Mouse (Mus musculus) erythroblast, embryonic 14.5 days (primary cell): ENCODE measurements around the gene Nexn. TPM values are rescaled to one million over a fixed set of nuclear protein-coding genes. Genes with fewer than 3 reads are reported as not detected.

Source experiments
- H3K27me3 ChIP-seq: 2 replicates; pipeline ENCODE4 v1.6.1; 2012; ENCODE audit warnings: inconsistent platforms; ENCODE audit not compliant: control insufficient read depth
- H3K36me3 ChIP-seq: 2 replicates; pipeline ENCODE4 v1.6.1; 2012; ENCODE audit warnings: mild to moderate bottlenecking, inconsistent platforms; ENCODE audit not compliant: control insufficient read depth
- H3K4me1 ChIP-seq: 2 replicates; pipeline ENCODE4 v1.6.1; 2012; ENCODE audit warnings: inconsistent platforms; ENCODE audit not compliant: control insufficient read depth
- H3K4me3 ChIP-seq: replicated peaks from 2 replicates; pipeline ENCODE3; 2012; ENCODE audit warnings: moderate library complexity, mild to moderate bottlenecking, inconsistent platforms
- H3K9me3 ChIP-seq: 2 replicates; pipeline ENCODE4 v1.6.1; 2012; ENCODE audit warnings: low read length, inconsistent platforms, mixed read lengths; ENCODE audit not compliant: control insufficient read depth
- GATA1 ChIP-seq: IDR thresholded peaks from 2 replicates; pipeline ENCODE4 v1.6.1; 2012; ENCODE audit warnings: low read length, inconsistent platforms, mixed read lengths
- TAL1 ChIP-seq: IDR thresholded peaks from 3 replicates; pipeline ENCODE4 v1.6.1; 2012; ENCODE audit warnings: low read length, inconsistent platforms, mixed read lengths
- polyA plus RNA-seq: library from polyadenylated mRNA; stranded (reverse); fragments of >175 nt; gene quantifications from 2 replicates; pipeline ENCODE4 v1.2.3, GENCODE M21; 2012

Gene Nexn
- polyA plus RNA-seq, 1 experiment: not detected

- Histone ChIP-seq H3K4me3 (no peak overlapping the region), H3K27me3 (peaks cover 2% of the 10 kb centered on the region; the same call in 1 of the 2 replicates), H3K9me3 (peaks cover 1% of the 10 kb centered on the region; the same call in 1 of the 2 replicates), H3K36me3 (no peaks in the 10 kb centered on the region), H3K4me1 (no peaks in the 10 kb centered on the region)
- TF ChIP-seq GATA1: no peak
- TF ChIP-seq TAL1: no peak
Measured at GRCm38 (mm10) chr3:152250487-152250886, 15.7 kb downstream of the Nexn start.

- TF ChIP-seq TAL1: no peak
- TF ChIP-seq GATA1: no peak
- Histone ChIP-seq H3K4me3 (no peak overlapping the region), H3K4me1 (no peaks in the 10 kb centered on the region), H3K27me3 (peaks cover 2% of the 10 kb centered on the region; the same call in 1 of the 2 replicates), H3K9me3 (peaks cover 5% of the 10 kb centered on the region; the same call in 1 of the 2 replicates), H3K36me3 (no peaks in the 10 kb centered on the region)
Measured at GRCm38 (mm10) chr3:152247708-152248107, 18.4 kb downstream of the Nexn start.

- H3K4me3 ChIP-seq: no peak overlapping the region
- peaks cover 8% of the 10 kb centered on the region; the same call in 1 of the 2 replicates for H3K36me3 ChIP-seq
- H3K4me1 ChIP-seq: no peaks in the 10 kb centered on the region
- H3K9me3 ChIP-seq: peaks cover 5% of the 10 kb centered on the region; the same call in 1 of the 2 replicates
- no peak for TF ChIP-seq GATA1
- no peak for TF ChIP-seq TAL1
- peaks cover 2% of the 10 kb centered on the region; the same call in 1 of the 2 replicates for H3K27me3 ChIP-seq
Measured at GRCm38 (mm10) chr3:152245273-152245910, 20.8 kb downstream of the Nexn start.

- Histone ChIP-seq H3K36me3 (peaks cover 24% of the 10 kb centered on the region), H3K4me3 (no peak overlapping the region), H3K27me3 (peaks cover 2% of the 10 kb centered on the region; the same call in 1 of the 2 replicates), H3K4me1 (peaks cover 2% of the 10 kb centered on the region; the same call in 1 of the 2 replicates), H3K9me3 (peaks cover 5% of the 10 kb centered on the region; the same call in 1 of the 2 replicates)
- no peak for TF ChIP-seq TAL1
- TF ChIP-seq GATA1: no peak
Measured at GRCm38 (mm10) chr3:152243304-152243703, 22.8 kb downstream of the Nexn start.

- Histone ChIP-seq H3K27me3 (no peaks in the 10 kb centered on the region), H3K36me3 (peaks cover 46% of the 10 kb centered on the region), H3K4me3 (no peak overlapping the region), H3K4me1 (peaks cover 2% of the 10 kb centered on the region; the same call in 1 of the 2 replicates), H3K9me3 (peaks cover 5% of the 10 kb centered on the region; the same call in 1 of the 2 replicates)
- TF ChIP-seq GATA1 (no peak), TAL1 (no peak)
Measured at GRCm38 (mm10) chr3:152241098-152241497, 25.1 kb downstream of the Nexn start.

- TF ChIP-seq GATA1 (no peak), TAL1 (no peak)
- Histone ChIP-seq H3K27me3 (no peaks in the 10 kb centered on the region), H3K36me3 (peaks cover 62% of the 10 kb centered on the region), H3K4me3 (no peak overlapping the region), H3K4me1 (peaks cover 2% of the 10 kb centered on the region; the same call in 1 of the 2 replicates), H3K9me3 (no peaks in the 10 kb centered on the region)
Measured at GRCm38 (mm10) chr3:152239592-152239991, 26.6 kb downstream of the Nexn start.

- no peak overlapping the region for H3K4me3 ChIP-seq
- H3K36me3 ChIP-seq: peaks cover 69% of the 10 kb centered on the region
- TF ChIP-seq GATA1 (no peak), TAL1 (no peak)
- H3K9me3 ChIP-seq: no peaks in the 10 kb centered on the region
- H3K27me3 ChIP-seq: no peaks in the 10 kb centered on the region
- peaks cover 2% of the 10 kb centered on the region; the same call in 1 of the 2 replicates for H3K4me1 ChIP-seq
Measured at GRCm38 (mm10) chr3:152238836-152239235, 27.3 kb downstream of the Nexn start.

- no peaks in the 10 kb centered on the region for H3K9me3 ChIP-seq
- H3K4me3 ChIP-seq: no peak overlapping the region
- H3K36me3 ChIP-seq: peaks cover 94% of the 10 kb centered on the region
- TF ChIP-seq TAL1 (no peak), GATA1 (no peak)
- H3K4me1 ChIP-seq: peaks cover 8% of the 10 kb centered on the region
- H3K27me3 ChIP-seq: no peaks in the 10 kb centered on the region
Measured at GRCm38 (mm10) chr3:152235805-152236204, 30.3 kb downstream of the Nexn start.

GRCm38 (mm10) chr3:152235238-152235637 lies 30.9 kb downstream of the Nexn start:
- TF ChIP-seq TAL1 (no peak), GATA1 (no peak)

More at GRCm38 (mm10) chr3:152235238-152235637, 30.9 kb downstream of the Nexn start:
- Histone ChIP-seq H3K27me3 (no peaks in the 10 kb centered on the region), H3K4me1 (peaks cover 11% of the 10 kb centered on the region), H3K36me3 (peaks cover 97% of the 10 kb centered on the region), H3K9me3 (no peaks in the 10 kb centered on the region), H3K4me3 (no peak overlapping the region)
